Mouse (Mus musculus) CD4-positive helper T cell, adult 2 months (primary cell): Measurements from ENCODE around the gene Ppp1r3e.

ENCODE experiments used
- DNase-seq: peaks from one replicate; pipeline ENCODE4 v3.0.0-alpha.2; 2012; ENCODE audit warnings: low read depth, missing footprints, low spot score

Ppp1r3e gene

GRCm38 (mm10) chr14:54877048-54877715 is at the start of gene Ppp1r3e:
Gene Ppp1r3e (minus strand): TSS chr14:54877550.
- DNase-seq: peak; percentile 84

- DNase-seq: no peak
Measured at GRCm38 (mm10) chr14:54926401-54927158, 49.2 kb upstream of the Ppp1r3e start.

DNA sequence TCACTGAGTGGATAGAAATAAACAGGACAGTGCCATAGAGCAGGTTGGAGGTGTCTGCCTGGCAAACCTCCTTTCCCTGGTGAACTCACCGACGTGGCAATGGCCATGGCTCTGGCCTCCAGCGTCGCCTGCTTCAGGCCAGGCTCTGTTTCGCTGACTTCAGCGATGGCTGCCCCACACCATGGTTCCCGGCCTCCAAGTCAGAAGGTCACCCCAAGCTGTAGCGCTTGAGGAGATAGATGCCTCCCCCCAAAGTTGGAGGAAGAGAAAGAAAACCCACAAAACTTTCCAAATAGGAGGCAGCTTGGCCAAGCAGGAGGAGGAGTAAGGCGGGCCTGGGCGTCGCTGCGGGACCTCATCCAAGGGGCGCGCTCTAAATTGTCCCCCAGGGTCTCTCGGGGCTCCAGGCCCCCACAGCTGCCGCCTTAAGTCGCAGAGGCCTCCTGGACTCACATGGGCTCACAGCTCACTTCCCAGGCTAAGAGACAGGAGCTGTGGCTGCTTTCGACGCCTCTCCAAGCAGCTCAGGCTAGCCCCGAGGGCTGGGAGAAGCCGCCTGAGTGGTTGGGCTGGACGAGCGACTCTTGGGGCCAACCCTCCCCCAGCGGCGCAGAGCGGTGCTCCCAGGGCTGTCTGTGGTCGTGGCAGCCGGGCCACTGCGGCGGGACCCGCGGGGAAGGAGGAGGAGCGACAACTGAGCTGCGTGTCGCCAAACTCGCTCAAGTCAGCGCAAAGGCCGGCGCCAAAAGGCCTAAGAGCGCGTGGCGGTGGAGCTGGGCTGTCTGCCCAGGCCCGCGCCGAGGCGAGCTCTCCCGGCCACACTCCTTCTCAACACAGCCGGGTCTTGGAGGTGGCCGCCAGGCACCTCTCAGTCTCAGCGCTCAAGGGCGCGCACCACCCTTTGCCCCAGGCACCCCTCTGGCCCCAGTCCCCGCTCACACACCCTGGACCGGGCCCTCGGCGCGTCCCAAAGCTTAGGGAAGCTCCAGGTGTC is 48.3 kb upstream of the Ppp1r3e start, which contains the start of gene Efs:
TSS of gene Efs (minus strand) at position 778 of the 994 bp plus-strand sequence.
- DNase-seq: no peak

- DNase-seq: no peak
Measured at GRCm38 (mm10) chr14:54924641-54925348, 47.4 kb upstream of the Ppp1r3e start.

DNA sequence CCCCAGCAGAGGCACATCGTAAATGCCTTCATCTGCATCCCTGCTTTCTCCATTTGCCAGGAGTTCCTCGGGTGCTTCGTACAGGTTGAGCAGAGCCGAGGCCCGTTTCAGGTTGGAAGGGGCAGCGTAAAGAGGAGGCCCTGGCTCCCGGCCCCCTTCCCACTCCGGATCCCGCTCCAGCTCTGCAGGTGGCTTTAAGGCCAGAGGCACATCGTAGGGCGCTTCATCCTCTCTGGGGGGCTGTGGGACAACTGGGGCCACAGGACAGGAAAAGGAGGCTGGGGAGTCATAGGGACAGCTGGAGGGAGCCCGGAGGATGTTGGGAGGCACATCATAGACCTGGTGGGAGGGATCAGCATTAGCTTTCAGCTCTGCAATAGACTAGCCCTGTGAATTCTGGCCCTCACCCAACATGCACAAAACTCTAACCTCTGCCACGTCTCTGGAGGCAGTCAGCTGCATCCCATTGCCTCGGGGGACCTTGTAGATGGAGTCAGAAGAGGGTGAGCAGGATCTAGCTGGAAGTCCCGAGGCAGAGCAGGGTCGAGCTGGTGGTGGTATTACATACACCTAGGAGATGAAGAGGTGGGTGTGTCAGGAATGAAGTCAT is 42.8 kb upstream of the Ppp1r3e start:
- DNase-seq: no peak

DNA sequence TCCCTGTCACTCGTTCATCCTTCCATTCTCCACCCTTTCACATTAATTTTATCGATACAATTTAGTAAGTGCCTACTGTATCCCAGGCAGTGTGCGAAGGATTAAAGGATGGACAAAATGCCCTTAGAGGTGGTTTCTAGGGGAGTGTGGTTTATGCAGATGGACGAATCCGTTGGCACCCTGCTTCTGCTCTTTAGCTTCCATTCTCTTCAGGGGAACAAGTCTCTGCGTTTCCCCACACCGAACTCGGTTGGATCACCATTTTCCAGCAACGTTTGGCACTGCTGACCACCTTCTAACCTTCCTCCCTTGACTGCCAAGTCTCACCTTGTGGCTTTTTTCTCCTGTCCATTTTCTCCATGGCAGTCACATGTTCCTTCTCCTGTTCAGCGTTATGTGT is 36.0 kb upstream of the Ppp1r3e start:
- no peak for DNase-seq

DNA sequence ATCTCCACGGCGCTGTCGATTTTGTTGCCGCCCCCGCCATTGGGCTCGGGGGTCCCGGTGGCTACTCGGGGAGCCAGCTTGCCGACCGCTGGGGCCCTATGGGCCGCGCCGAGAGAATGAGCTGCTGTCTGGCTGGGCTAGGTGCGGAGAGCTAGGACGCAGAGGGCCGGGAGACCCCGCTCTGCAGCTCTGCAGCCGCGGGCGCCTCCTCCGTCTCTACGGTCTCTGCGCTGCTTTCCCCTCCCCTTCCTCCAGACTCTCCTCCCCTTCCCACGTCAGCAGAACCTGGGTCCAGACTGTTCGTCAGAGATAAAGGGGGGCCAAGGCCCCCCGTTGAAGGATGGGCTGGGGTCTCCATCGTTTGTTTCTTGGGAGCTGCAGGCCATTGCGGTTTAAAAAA is 35.5 kb upstream of the Ppp1r3e start, which contains the start of gene Slc22a17:
TSS of gene Slc22a17 (minus strand) at position 247 of the 400 bp plus-strand sequence.
- peak; percentile 44 for DNase-seq

DNA sequence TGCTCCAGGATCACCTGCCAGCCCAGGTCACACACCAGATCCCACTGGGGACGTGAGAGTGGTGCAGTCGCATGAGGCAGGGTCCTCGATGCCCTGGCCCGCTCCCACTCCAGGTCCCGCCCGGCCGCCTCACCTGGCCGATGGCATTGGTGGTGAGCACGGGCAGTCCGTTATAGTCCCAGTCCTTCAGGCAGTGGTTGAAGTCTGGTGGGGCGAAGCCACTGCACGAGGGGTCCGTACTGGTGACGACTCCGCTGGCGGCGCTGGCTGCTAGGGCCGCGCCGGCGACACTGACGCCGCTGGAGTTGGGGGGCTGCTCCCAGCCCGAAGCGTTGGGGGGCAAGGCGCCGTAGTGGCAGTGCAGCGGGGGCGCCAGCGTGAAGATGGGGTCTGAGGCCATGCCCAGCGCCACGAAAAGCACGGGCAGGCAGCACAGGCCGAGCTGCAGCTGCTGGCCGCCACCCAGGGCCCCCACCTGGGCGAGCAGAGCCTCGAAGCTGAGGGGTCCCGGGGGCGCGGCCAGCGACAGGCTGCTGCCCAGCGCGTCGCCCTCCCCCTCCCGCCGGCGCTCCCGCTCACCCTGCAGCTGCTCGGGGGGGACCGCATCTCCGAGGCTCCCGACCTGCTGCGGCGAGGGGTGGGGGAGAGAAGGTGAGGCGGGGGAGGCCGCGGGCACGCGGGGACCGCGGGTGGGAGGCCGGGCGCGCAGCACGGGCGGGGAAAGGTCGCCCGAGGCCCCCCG is 34.9 kb upstream of the Ppp1r3e start:
- DNase-seq: no peak

DNA sequence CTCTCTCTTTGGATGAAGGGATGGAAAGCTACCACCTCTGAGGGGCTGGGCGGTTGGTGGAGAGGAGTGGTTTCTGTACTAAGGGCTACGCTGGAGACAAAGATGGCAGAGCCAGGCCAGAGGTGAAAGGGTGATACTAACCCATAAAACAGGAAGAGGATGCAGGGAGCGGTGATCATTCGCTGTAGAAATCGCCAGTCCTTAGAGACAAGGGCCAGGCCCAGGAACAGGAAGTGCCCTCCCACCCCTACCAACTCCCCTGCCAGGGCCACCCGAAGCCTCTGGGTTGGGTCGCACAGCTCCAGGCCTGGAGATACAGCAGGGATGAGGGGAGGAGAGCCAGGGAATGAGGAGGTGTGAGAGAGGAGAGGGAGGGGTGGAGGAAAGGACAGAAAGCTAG is 31.3 kb upstream of the Ppp1r3e start:
- DNase-seq: no peak

DNA sequence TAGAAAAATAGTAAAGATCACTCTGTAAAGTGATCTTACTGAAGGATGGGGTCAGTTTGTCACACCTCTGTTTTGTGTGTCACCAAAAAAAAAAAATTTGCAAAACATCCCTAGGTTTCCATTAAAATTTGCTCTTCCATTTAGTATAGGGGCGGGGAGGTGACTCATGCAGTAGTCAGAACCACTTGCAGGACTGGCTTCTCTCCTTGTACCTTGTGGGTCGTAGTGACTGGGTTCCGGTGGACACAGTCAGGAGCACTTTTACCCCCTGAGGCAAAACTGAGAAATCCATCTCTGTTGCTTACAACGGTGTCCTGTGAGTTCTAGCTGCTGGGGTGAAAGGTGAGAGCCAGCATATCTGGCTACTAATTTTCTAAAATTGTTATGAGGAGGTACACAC is 26.3 kb upstream of the Ppp1r3e start:
- DNase-seq: no peak

DNA sequence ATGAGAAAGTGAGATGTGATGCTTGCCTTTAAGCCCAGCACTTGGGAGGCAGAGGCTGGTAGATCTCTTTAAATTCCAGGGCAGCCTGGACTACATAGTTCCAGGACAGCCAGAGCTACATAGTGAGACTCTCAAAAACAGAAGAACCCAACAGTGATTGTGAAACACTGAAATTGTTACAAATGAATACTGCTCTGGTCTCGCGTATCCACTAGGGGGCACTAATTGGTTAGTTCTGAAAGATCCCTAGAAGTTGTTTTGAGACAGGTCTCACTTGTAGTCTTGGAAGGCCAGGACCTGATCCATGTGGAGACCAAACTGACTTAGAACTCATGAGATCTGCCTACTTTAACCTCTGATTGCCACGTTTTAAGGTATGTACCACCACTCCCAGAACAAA is 23.0 kb upstream of the Ppp1r3e start:
- DNase-seq: peak; percentile 65

- no peak for DNase-seq
Measured at GRCm38 (mm10) chr14:54897445-54897844, 20.1 kb upstream of the Ppp1r3e start.

- DNase-seq: no peak
Measured at GRCm38 (mm10) chr14:54894296-54895151, 17.2 kb upstream of the Ppp1r3e start.

- peak; percentile 100 for DNase-seq
Measured at GRCm38 (mm10) chr14:54893651-54894181, 16.4 kb upstream of the Ppp1r3e start.

GRCm38 (mm10) chr14:54892200-54892599 is 14.8 kb upstream of the Ppp1r3e start, which contains the start of gene Pabpn1:
Gene Pabpn1 (plus strand): TSS chr14:54892500.
- DNase-seq: no peak

DNA sequence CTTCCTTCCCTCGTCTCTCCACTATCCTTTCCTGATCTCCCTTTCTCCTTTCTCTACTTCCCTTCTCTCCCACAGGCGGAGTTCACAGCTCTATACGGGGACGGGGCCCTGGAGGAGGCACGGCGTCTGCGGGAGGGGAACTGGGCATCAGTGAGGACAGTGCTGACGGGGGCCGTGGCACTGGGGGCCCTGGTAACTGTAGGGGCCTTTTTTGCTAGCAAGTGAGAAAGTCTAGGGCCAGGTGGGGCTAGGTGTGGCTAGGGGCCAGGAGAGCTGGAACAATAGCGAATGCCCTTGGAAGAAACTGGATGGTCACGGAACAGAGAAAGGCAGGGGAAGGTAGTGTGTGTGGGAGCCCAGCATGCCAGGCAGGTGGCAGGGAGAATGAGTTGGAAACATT is 8.0 kb upstream of the Ppp1r3e start:
- no peak for DNase-seq

DNA sequence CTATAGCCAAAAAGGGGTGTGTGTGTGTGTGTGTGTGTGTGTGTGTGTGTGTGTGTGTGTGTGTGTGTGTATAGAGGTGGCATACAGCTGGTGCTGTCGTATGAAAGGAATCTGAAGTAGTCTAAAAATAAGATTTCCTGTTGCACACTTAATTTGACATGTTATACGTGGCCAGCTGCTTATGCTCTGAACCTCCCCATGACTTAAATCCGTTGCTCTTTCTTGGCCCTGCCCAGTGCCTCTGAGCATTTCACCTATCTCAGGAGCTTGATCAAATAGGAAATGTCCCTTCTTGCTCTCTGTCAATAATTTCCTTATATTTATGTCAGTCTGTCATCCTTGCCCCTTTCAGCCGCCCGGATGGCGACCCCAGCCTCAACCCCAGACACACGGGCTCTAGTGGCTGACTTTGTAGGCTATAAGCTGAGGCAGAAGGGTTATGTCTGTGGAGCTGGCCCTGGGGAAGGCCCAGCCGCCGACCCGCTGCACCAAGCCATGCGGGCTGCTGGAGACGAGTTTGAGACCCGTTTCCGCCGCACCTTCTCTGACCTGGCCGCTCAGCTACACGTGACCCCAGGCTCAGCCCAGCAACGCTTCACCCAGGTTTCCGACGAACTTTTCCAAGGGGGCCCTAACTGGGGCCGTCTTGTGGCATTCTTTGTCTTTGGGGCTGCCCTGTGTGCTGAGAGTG is 6.8 kb upstream of the Ppp1r3e start:
- DNase-seq: no peak
